Mouse (Mus musculus): ENCODE results near the gene Rab4a. TPM values are rescaled to one million over a fixed set of nuclear protein-coding genes. Genes with fewer than 3 reads are reported as not detected.
A peak's percentile ranks its signal among the peaks of the same experiment; 100 is the strongest.
"Not testable (repeated sequence)": the region's sequence is repeated elsewhere in the genome, so short reads cannot be mapped to it uniquely, and the experiment has no call there.

Gene Rab4a
- polyA plus RNA-seq, 2 experiments from 2014 or later, result 14.2 to 20.3 TPM

DNA sequence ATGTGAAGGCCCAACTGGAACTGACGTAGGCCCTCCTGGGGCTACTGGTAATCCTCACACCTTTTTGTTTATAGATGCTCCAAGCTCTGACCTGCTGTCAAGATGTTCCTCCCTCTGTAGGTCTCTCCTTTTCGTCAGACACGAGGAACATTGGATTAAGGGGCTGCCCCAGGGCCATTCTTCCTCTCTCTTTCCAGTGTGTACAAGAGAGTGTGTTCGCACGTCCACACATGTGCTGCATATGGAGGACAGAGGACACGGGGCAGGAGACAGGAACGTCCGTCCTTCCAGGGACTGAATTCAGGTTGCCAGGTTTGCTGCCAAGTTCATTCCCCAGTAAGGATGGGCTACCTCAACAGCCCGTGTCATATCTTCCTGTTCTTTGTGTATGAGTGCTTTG, 16.3 kb upstream of the Rab4a start:
- no peak for ATAC-seq

- ATAC-seq, result peak; percentile 71
Measured at GRCm38 (mm10) chr8:123789970-123790369, 15.8 kb upstream of the Rab4a start.

- no peak for ATAC-seq
Measured at GRCm38 (mm10) chr8:123791101-123791844, 14.5 kb upstream of the Rab4a start.

DNA sequence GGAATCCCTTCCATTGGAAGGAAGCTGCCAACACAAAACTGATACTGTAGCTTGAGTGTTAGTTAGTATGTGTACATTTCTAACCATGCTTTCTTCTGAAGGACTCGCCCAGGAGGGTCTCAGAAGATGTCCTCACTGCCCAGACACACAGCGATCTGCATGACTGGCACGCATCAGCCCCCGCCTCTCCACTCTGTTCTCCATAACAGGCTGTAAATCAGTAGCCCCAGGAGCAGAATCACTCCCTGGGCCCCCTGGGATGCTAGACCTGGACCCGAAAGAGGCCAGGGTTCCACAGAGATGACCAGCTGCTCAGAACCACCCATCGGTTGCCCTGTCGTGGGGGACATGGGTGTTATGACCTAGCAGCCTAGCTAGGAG, 13.9 kb upstream of the Rab4a start:
- no peak for ATAC-seq

- ATAC-seq, result no peak
Measured at GRCm38 (mm10) chr8:123793900-123794299, 11.9 kb upstream of the Rab4a start.

DNA sequence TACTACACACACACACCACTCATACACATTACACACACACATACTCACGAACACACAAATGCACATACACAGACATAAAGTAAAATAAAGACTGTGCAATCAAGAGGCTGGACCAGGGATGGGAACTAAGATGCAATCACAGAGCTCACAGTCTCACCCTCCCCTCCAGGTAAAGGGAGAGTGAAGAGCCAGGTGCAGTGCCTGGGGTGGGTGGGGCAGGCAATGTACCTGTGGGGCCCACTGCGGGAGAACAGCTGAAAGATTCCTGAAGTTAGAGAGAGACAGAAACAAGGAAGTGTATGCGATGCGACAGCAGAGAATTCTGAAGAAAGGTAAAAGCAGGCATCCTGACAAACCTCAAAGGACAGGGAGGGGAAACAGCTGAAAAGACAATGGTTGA, 11.0 kb upstream of the Rab4a start:
- no peak for ATAC-seq

DNA sequence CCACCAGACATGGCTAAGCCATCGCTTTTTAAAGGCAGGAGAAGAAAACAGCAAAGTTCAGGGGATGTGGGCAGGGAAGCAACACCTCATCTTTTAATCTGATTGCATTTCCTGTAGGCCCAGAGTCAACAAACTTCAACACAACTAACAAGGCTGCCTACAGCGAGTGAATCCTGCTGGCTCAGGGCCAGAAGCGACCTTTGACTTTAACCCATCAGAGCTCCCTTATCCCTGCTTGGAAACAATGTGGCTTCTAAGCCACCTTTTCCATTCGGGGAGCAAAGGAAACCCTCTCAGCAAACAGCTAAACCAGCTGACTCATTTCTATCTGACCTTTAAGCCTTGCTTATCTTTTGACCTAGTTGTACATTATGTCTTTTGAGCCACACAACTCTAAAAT, 9.0 kb upstream of the Rab4a start:
- ATAC-seq, result peak; percentile 68

DNA sequence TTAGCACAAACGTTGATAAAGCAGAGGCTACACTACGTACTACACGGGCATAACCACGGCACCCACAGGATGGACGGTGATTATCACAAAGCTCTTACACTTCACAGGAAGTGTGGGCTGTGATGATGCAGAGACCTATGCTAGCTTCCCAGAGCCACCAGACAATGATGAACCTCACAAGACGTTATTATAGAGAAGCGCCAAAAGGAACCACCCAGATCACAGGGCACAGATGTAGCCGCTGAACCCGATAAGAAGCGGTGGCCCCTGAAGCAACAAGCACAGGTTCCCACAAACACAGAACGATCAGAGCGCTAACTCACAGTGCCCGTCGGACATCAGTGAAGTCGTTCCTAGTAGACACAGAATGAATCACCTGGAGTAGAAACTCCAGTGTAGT, 7.9 kb upstream of the Rab4a start:
- ATAC-seq, result peak; percentile 83

GRCm38 (mm10) chr8:123799434-123799833, 6.4 kb upstream of the Rab4a start:
- ATAC-seq, result no peak

DNA sequence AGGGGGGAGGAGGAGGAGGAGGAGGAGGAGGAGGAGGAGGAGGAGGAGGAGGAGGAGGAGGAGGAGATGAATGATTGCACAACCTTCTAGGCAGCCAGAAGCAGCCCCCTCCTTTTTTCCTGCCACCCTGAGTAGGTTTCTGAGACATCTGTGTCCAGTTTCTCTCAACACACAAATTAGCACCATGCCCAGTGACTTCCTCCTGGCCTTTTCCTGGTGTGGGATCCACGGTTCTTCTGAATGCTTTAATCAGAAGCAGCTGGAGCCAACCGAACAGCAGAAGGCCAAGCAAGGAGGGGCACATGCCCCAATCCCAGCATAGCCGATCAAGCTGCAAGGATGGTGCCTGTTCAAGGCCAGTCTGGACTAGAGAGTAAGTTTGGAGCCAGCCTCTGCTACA, 5.9 kb upstream of the Rab4a start:
- ATAC-seq, result no peak

- ATAC-seq, result no peak
Measured at GRCm38 (mm10) chr8:123800867-123801266, 4.9 kb upstream of the Rab4a start.

GRCm38 (mm10) chr8:123801538-123801937, 4.2 kb upstream of the Rab4a start:
- no peak for ATAC-seq

GRCm38 (mm10) chr8:123803639-123804038, 2.1 kb upstream of the Rab4a start:
- no peak for ATAC-seq

DNA sequence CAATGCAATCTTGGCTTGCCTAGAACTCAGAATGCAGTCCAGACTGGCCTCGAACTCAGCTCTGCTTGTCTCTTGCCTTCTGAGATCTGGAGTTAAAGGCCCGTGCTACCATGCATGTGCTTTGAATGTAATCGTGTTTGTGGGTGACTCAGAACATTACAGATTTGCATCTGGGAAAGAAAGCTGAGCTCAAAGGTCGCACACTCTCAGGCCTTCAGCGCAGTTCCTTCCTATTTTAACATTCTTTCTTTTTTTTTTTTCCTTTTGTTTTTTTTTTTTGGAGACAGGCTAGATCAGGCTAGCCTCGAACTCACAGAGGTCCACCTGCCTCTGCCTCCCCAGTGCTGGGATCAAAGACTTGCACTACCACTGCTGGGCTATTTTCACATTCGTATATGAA, 1.2 kb upstream of the Rab4a start:
- ATAC-seq, result no peak

DNA sequence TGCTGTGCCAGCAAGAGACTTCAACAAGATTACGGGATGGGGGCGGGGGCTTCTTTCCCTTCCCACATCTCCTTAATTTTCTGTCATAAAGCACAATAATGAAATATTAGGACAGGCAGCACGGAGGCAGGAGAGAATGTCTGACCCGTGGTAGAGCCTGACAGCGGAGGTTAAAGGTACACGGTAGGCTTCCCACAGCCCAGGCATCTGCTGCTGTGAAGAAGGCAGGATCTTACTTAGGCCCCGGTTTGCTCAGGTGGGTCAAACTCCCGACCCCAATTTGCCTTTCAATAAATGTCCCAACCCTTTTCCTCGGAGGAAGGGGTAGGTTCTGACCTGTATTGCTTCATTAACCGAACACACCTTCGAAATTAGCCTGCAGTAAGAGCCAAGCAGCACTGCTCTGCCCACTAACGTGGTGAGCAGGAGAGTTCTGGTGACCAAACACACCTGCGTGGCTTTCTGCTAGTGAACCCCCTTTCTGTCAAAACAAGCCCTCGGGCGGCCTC, 522 bp upstream of the Rab4a start:
- no peak for ATAC-seq

DNA sequence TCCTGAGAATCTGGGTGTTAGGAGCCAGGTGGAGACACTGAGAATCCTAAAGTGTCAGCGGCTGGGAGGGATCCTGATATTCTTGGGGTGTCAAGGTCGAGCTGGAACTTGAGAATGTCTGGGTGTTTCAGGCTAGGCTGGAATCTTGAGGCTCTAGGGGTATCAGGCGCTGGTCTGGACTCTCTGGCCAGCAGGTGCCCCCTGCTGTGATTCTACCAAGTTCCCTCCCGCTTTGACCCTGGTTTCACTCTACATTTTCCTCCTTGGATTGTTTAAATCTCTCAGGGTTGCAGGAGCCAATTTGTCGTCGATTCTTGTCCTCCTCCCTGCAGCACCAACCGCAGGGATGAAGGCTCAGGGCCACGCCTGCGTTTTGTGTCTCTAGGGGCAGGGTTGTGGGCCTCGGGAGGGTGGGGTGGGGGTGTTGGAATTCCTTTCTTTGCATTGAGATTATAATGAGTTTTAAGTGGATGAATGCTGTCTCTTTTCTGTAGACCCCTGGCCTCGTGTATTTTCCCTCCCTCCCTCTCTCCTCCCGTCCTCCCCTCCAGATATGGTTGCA, 670 bp downstream of the Rab4a start:
- ATAC-seq, result no peak

DNA sequence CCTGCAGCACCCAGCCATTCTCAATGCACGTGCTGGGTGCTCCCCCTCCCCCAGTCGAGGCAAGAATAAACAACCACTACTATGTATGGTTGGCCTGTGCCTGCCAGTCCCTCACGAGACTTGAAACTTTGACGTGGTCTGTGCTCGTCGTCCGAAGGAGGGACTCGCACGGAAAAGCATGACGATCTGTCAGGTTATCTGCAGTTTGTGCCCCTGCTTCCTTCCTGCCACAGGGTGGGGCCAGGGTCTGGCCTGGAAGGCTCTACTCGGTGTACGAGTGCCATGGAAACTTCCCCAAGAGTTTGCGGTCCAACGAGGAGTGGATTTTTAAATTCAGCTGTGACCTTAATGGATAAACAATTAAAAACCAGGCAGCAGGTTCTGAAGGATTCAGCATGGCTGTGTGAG, 1.2 kb downstream of the Rab4a start:
- ATAC-seq, result peak; percentile 86

- ATAC-seq, result no peak
Measured at GRCm38 (mm10) chr8:123807852-123808573, 2.2 kb downstream of the Rab4a start.

GRCm38 (mm10) chr8:123808671-123809070, 2.9 kb downstream of the Rab4a start:
- no peak for ATAC-seq

GRCm38 (mm10) chr8:123809342-123809741, 3.6 kb downstream of the Rab4a start:
- not testable (repeated sequence) for ATAC-seq

DNA sequence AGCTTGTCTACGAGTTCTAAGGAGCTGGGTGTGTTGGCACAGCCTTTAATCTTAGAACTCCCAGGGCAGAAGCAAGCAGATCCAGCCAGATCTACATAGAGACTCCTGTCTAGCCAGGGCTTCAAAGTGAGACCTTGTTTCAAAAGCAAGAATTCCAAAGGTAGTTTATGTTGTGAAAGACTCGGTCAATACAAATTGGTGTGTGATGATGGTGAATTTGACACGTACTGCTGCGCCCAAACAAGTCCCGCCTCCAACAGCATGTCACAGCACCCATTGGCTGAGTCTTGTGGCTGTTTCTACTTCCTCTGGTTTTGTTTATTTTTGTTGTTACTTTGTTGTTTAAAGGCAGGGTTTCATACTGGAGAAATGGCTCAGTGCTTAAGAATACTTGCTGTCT, 6.4 kb downstream of the Rab4a start:
- ATAC-seq, result no peak

DNA sequence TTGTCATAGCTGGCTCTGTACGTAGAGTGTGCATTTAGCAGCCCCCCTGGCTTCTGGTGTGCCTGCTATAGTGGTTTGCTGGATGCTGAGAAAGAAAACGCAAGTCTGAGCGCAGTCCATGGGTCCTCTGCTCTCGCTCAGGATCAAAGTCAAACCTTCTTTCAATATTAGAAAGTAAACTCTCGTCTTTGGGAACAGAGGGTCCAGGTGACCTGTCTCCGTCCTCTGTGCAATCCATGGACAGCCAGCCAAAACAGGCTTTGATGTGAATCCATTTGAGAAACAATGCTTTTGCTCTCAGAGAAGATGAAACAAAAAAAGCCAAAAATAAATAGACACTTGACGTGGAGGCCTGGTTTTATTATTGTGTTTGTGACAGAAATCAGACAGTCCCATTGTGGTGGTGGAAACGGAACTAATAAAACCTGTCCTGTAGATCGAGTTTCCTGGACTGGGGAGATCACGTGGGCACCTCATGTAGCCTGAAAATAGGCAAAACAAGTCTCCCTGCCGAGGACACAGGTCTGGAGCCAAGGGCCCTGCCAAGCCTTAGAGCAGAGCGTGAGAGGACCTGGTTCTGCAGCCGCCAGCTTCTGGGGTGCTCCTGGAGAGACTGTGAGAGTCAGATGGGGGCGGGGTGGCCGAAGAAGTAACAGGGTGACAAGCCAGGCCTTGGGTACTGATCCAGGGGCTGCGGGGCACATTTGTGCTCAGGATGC, 7.5 kb downstream of the Rab4a start:
- ATAC-seq, result no peak

DNA sequence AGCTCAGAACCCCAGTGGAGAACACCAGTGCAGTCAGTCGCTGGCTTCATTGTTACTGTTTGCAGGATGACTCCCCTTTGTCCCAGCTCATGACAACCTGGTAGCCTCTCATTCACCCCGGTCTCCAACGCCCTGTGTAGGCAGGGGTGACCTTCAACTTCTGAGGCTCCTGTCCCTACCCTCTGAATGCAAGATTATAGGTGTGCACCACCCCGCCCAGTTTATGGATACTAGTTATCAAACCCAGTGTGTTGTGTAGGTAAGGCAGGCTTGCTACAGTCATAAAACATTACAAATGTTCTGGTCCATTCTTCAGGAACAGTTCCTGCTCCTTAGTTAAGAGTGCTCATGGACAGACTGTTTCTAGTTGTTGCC, 8.1 kb downstream of the Rab4a start:
- ATAC-seq, result no peak

All from activated CD4-positive, CD25-positive, alpha-beta regulatory T cell, adult 4 months (primary cell).